Mouse (Mus musculus) midbrain, embryonic 12.5 days (tissue): ENCODE measurements around the gene Pcif1. TPM values are rescaled to one million over a fixed set of nuclear protein-coding genes. Genes with fewer than 3 reads are reported as not detected.
A peak's percentile ranks its signal among the peaks of the same experiment; 100 is the strongest.

Experiments used
- ATAC-seq: fragments of 200-750 bp; cut with Nextera tagmentation; 2 replicates; pipeline ENCODE4 v1.8.0; 2017; ENCODE audit warnings: low read depth, moderate TSS enrichment, moderate library complexity; ENCODE audit not compliant: low FRiP score
- H3K27ac ChIP-seq: fragments of 300-500 bp; sonication (generic); replicated peaks from 2 replicates; pipeline ENCODE4 v1.5.1; 2016; ENCODE audit warnings: mild to moderate bottlenecking
- H3K27me3 ChIP-seq: fragments of 300-500 bp; sonication (generic); 2 replicates; pipeline ENCODE4 v1.6.1; 2016; ENCODE audit warnings: mild to moderate bottlenecking
- H3K36me3 ChIP-seq: fragments of 300-500 bp; sonication (generic); 2 replicates; pipeline ENCODE4 v1.6.1; 2016
- H3K4me1 ChIP-seq: fragments of 300-500 bp; sonication (generic); 2 replicates; pipeline ENCODE4 v1.6.1; 2016
- H3K4me2 ChIP-seq: fragments of 300-500 bp; sonication (generic); replicated peaks from 2 replicates; pipeline ENCODE4 v1.6.1; 2016; ENCODE audit warnings: mild to moderate bottlenecking, moderate library complexity
- H3K4me3 ChIP-seq: fragments of 300-500 bp; sonication (generic); 2 replicates; pipeline ENCODE4 v1.5.1; 2016; ENCODE audit warnings: mild to moderate bottlenecking
- H3K9ac ChIP-seq: fragments of 300-500 bp; sonication (generic); replicated peaks from 2 replicates; pipeline ENCODE4 v1.6.1; 2016; ENCODE audit warnings: mild to moderate bottlenecking, moderate library complexity
- H3K9me3 ChIP-seq: fragments of 300-500 bp; sonication (generic); 2 replicates; pipeline ENCODE4 v1.6.1; 2016; ENCODE audit warnings: mild to moderate bottlenecking
- whole genome bisulfite sequencing: fragments of 180-500 bp; shearing (Covaris S2); methylation state at CpG from one replicate; pipeline ENCODE4 v1.1.7; 2016; 5-methylcytosine and 5-hydroxymethylcytosine counted together
- polyA plus RNA-seq: library from polyadenylated mRNA; unstranded; fragments of >200 nt; fragmentation: Nextera tagmentation; extraction: Ambion mirVana; gene quantifications from 2 replicates; pipeline ENCODE4 v1.2.1, GENCODE M21; 2016

The Pcif1 gene
- polyA plus RNA-seq, 1 experiment from 2014 or later = 96.9 TPM

DNA sequence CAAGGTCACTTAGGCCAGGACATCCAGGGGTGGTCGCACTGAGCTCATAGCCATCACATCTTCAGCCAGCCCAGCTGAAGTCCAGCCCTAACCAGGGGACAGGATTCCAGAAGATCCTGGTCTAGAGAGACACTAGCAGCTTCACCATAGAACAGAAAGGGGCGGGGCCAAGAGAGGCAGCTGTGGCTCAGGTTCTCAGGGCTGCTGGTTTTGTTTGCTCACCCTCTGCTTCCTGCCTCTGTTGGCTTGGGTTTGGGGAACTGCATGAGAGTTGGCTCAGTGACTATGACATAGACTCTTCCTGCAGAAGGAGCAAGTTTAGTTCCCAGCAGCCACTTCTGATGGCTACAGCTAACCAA is 34.3 kb downstream of the Pcif1 start:
- no peak overlapping the region for H3K4me2 ChIP-seq
- H3K9ac ChIP-seq = no peak overlapping the region
- WGBS = 93% methylated on average over 2 of the region's 2 CpGs
- H3K9me3 ChIP-seq = no peaks in the 10 kb centered on the region
- peaks cover 14% of the 10 kb centered on the region for H3K36me3 ChIP-seq
- H3K27ac ChIP-seq = no peak overlapping the region
- H3K4me3 ChIP-seq = no peak overlapping the region
- no peaks in the 10 kb centered on the region for H3K27me3 ChIP-seq
- no peak for ATAC-seq
- H3K4me1 ChIP-seq = peaks cover 21% of the 10 kb centered on the region

DNA sequence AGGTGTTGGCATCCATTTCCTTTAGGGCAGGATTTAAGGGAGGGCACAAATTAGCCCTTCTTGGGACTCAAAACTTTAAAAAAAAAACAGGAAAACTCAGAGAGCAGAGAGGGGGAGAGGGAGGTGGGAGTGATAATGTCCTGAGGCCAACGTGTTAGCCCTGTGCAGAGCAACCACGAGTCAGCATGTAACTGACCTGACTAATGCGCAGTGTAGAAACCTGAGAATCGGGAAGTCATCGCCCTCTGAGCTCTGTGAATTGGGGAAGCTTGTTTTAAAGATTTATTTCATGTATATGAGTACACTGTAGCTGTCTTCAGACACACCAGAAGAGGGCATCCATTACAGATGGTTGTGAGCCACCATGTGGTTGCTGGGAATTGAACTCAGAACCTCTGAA is 37.7 kb downstream of the Pcif1 start:
- Histone ChIP-seq H3K4me1 (peaks cover 7% of the 10 kb centered on the region), H3K9ac (no peak overlapping the region), H3K27ac (no peak overlapping the region), H3K4me2 (no peak overlapping the region), H3K4me3 (no peak overlapping the region), H3K36me3 (peaks cover 20% of the 10 kb centered on the region), H3K9me3 (no peaks in the 10 kb centered on the region), H3K27me3 (no peaks in the 10 kb centered on the region)
- 93% methylated on average over 5 of the region's 5 CpGs for WGBS
- no peak for ATAC-seq

DNA sequence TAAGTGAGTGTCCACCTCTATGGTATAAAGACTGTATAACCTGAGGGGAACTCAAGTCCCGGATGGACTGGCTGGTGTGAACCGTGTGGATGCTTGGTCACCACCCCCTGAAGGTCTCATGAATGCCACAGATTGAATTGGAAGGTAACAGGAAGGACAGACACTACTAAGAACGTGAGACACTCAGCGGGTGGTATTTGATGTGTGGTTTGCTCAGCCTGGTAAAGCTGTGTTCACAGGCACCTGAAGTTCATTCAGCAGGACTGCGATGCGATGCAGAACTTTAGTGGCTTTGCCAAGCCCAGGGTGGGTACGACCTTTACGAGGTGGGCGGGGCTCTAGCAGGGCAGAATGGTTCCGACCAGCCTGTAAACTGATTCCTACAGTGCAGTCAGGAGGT is 38.3 kb downstream of the Pcif1 start:
- Histone ChIP-seq H3K27ac (no peak overlapping the region), H3K9me3 (no peaks in the 10 kb centered on the region), H3K36me3 (peaks cover 20% of the 10 kb centered on the region), H3K4me2 (no peak overlapping the region), H3K4me1 (peaks cover 6% of the 10 kb centered on the region), H3K27me3 (no peaks in the 10 kb centered on the region), H3K4me3 (no peak overlapping the region), H3K9ac (no peak overlapping the region)
- WGBS = 71% methylated on average over 10 of the region's 10 CpGs
- ATAC-seq = no peak

DNA sequence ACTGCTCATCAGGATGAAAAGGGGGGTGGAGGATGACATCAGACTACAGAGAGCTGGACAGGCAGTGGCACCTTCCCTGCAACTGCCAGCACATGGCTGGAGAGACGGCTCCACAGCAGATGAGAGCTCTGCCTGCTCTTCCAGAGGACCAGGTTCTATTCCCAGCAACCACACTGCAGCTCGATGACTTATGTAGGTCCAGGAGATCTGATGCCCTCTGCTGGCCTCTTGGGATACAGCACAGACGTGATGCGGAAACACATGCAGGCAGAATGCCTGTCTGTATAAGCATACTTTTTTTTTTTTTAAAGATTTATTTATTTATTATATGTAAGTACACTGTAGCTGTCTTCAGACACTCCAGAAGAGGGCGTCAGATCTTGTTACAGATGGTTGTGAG is 39.2 kb downstream of the Pcif1 start:
- Histone ChIP-seq H3K4me3 (no peak overlapping the region), H3K4me2 (no peak overlapping the region), H3K27me3 (no peaks in the 10 kb centered on the region), H3K9me3 (no peaks in the 10 kb centered on the region), H3K27ac (no peak overlapping the region), H3K9ac (no peak overlapping the region), H3K36me3 (peaks cover 20% of the 10 kb centered on the region), H3K4me1 (peaks cover 4% of the 10 kb centered on the region; the same call in 1 of the 2 replicates)
- no peak for ATAC-seq
- 57% methylated on average over 4 of the region's 5 CpGs for WGBS

- Histone ChIP-seq H3K9ac (no peak overlapping the region), H3K9me3 (no peaks in the 10 kb centered on the region), H3K27ac (0 out of 2 replicates have a peak overlapping the region, but pooled peaks have one; percentile 20), H3K4me2 (no peak overlapping the region), H3K4me3 (no peak overlapping the region), H3K27me3 (no peaks in the 10 kb centered on the region), H3K4me1 (peaks cover 13% of the 10 kb centered on the region), H3K36me3 (peaks cover 17% of the 10 kb centered on the region)
- no peak for ATAC-seq
- 54% methylated on average over 6 of the region's 7 CpGs for WGBS
Observed at GRCm38 (mm10) chr2:164921984-164922383, 42.9 kb downstream of the Pcif1 start.

- Histone ChIP-seq H3K4me1 (peaks cover 13% of the 10 kb centered on the region), H3K27ac (no peak overlapping the region), H3K9ac (no peak overlapping the region), H3K27me3 (no peaks in the 10 kb centered on the region), H3K9me3 (no peaks in the 10 kb centered on the region), H3K4me2 (no peak overlapping the region), H3K4me3 (no peak overlapping the region), H3K36me3 (peaks cover 17% of the 10 kb centered on the region)
- no peak for ATAC-seq
- 42% methylated on average over 4 of the region's 4 CpGs for WGBS
Observed at GRCm38 (mm10) chr2:164923291-164923690, 44.2 kb downstream of the Pcif1 start.

GRCm38 (mm10) chr2:164924100-164924857 is 45.2 kb downstream of the Pcif1 start:
- 37% methylated on average over 11 of the region's 11 CpGs for WGBS
- peak; percentile 75 for ATAC-seq

GRCm38 (mm10) chr2:164930706-164931581 is 51.8 kb downstream of the Pcif1 start:
- no peak overlapping the region for H3K4me3 ChIP-seq
- no peak overlapping the region for H3K27ac ChIP-seq
- H3K27me3 ChIP-seq = peaks cover 24% of the 10 kb centered on the region
- no peak overlapping the region for H3K9ac ChIP-seq
- 65% methylated on average over 11 of the region's 11 CpGs for WGBS
- ATAC-seq = no peak
- no peaks in the 10 kb centered on the region for H3K36me3 ChIP-seq
- H3K4me1 ChIP-seq = no peaks in the 10 kb centered on the region
- no peak overlapping the region for H3K4me2 ChIP-seq
- no peaks in the 10 kb centered on the region for H3K9me3 ChIP-seq

More at GRCm38 (mm10) chr2:164924100-164924857, 45.2 kb downstream of the Pcif1 start:
- Histone ChIP-seq H3K4me2 (no peak overlapping the region), H3K9ac (no peak overlapping the region), H3K4me1 (peaks cover 13% of the 10 kb centered on the region), H3K9me3 (no peaks in the 10 kb centered on the region), H3K27me3 (no peaks in the 10 kb centered on the region), H3K36me3 (peaks cover 13% of the 10 kb centered on the region), H3K4me3 (no peak overlapping the region), H3K27ac (no peak overlapping the region)

GRCm38 (mm10) chr2:164933534-164933933 is 54.4 kb downstream of the Pcif1 start:
- no peak overlapping the region for H3K4me3 ChIP-seq
- H3K9me3 ChIP-seq = no peaks in the 10 kb centered on the region
- no peak overlapping the region for H3K4me2 ChIP-seq
- peaks cover 4% of the 10 kb centered on the region for H3K4me1 ChIP-seq
- no peak overlapping the region for H3K27ac ChIP-seq
- H3K27me3 ChIP-seq = peaks cover 50% of the 10 kb centered on the region
- H3K9ac ChIP-seq = no peak overlapping the region
- WGBS = 58% methylated on average over 6 of the region's 10 CpGs
- H3K36me3 ChIP-seq = no peaks in the 10 kb centered on the region
- ATAC-seq = no peak

GRCm38 (mm10) chr2:164935991-164936390 is 56.9 kb downstream of the Pcif1 start:
- peaks cover 75% of the 10 kb centered on the region for H3K27me3 ChIP-seq
- WGBS = 83% methylated on average over 4 of the region's 4 CpGs

DNA sequence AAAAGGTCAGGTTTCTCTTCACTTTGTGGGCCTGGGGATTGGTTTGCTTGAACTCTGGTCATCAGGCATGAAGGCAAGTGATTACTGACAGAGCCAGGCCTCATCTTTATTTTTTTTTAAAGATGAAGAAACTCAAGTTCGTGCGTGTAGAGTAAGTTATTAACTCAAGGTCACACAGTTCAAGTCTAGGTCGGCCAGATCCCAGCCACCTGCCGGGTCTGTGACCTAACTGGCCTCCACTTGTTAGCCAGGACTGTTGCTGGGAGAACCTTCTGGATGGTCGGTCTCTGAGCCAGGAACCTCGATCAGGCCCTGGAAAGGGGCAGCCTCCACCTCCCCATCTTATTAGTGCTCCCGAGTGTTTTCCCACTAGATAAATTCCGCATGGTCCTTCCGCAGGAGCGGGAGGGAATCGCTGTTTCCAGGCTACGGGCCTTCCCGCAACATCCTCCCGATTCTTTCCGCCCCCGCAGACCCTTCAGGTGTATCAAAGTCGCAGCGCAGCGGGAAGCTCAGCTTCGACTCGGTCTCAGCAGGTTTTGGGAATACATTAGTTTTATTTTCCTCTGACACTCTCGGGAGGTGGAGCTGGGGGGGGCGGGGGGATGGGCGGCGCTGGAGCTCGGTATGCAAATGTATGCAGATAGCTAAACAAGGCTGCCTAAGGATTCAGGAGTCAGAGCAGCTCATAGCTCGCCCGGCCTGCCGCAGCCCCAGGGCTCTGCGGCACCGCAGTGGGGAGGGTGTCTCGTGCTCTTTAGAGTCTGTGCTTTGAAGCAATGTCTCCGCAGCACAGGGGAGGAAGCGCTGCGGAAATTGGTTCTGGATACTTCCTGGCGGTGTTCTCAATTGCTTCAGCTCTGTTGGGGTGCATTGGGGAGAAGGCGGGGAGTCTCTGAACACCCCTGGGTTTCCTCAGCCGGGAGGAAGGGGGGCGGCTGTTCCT is 59.3 kb downstream of the Pcif1 start:
- H3K9me3 ChIP-seq = no peaks in the 10 kb centered on the region
- H3K4me3 ChIP-seq = peak overlapping the region; percentile 36
- WGBS = 3% methylated on average over 39 of the region's 39 CpGs
- H3K36me3 ChIP-seq = no peaks in the 10 kb centered on the region
- H3K27ac ChIP-seq = 0 out of 2 replicates have a peak overlapping the region, but pooled peaks have one; percentile 10
- ATAC-seq = peak; percentile 85
- H3K9ac ChIP-seq = peak overlapping the region; percentile 50
- peak overlapping the region; percentile 68 for H3K4me2 ChIP-seq
- H3K27me3 ChIP-seq = peaks cover 79% of the 10 kb centered on the region
- H3K4me1 ChIP-seq = peaks cover 19% of the 10 kb centered on the region

More at GRCm38 (mm10) chr2:164935991-164936390, 56.9 kb downstream of the Pcif1 start:
- Histone ChIP-seq H3K36me3 (no peaks in the 10 kb centered on the region), H3K4me2 (no peak overlapping the region), H3K9me3 (no peaks in the 10 kb centered on the region), H3K9ac (no peak overlapping the region), H3K27ac (no peak overlapping the region), H3K4me3 (no peak overlapping the region), H3K4me1 (peaks cover 19% of the 10 kb centered on the region)
- ATAC-seq = no peak
